Mouse (Mus musculus) embryonic facial prominence, embryonic 12.5 days (tissue): ENCODE measurements around the gene Ntng1. TPM values are rescaled to one million over a fixed set of nuclear protein-coding genes. Genes with fewer than 3 reads are reported as not detected.

Source experiments
- ATAC-seq: fragments of 200-750 bp; cut with Nextera tagmentation; 2 replicates; pipeline ENCODE4 v1.8.0; 2017; ENCODE audit not compliant: insufficient number of reproducible peaks, insufficient read depth, low FRiP score, low TSS enrichment
- H3K27ac ChIP-seq: fragments of 300-500 bp; sonication (generic); 2 replicates; pipeline ENCODE4 v1.5.1; 2016; ENCODE audit warnings: mild to moderate bottlenecking
- H3K27me3 ChIP-seq: fragments of 300-500 bp; sonication (generic); 2 replicates; pipeline ENCODE4 v1.6.1; 2016; ENCODE audit warnings: mild to moderate bottlenecking, moderate library complexity
- H3K36me3 ChIP-seq: fragments of 300-500 bp; sonication (generic); 2 replicates; pipeline ENCODE4 v1.6.1; 2016; ENCODE audit warnings: mild to moderate bottlenecking
- H3K4me1 ChIP-seq: fragments of 300-500 bp; sonication (generic); 2 replicates; pipeline ENCODE4 v1.6.1; 2016
- H3K4me2 ChIP-seq: fragments of 300-500 bp; sonication (generic); replicated peaks from 2 replicates; pipeline ENCODE4 v1.6.1; 2016; ENCODE audit warnings: mild to moderate bottlenecking, moderate library complexity
- H3K4me3 ChIP-seq: fragments of 300-500 bp; sonication (generic); 2 replicates; pipeline ENCODE4 v1.5.1; 2016; ENCODE audit warnings: mild to moderate bottlenecking
- H3K9ac ChIP-seq: fragments of 300-500 bp; sonication (generic); 2 replicates; pipeline ENCODE4 v1.6.1; 2016; ENCODE audit warnings: mild to moderate bottlenecking, moderate library complexity
- H3K9me3 ChIP-seq: fragments of 300-500 bp; sonication (generic); 2 replicates; pipeline ENCODE4 v1.6.1; 2016; ENCODE audit warnings: mild to moderate bottlenecking, moderate library complexity
- WGBS: fragments of 180-500 bp; shearing (Covaris S2); methylation state at CpG from one replicate; pipeline ENCODE4 v1.1.7; 2016; 5-methylcytosine and 5-hydroxymethylcytosine counted together
- polyA plus RNA-seq: library from polyadenylated mRNA; unstranded; fragments of >200 nt; fragmentation: Nextera tagmentation; extraction: Ambion mirVana; gene quantifications from 2 replicates; pipeline ENCODE4 v1.2.1, GENCODE M21; 2016

Ntng1 gene
- polyA plus RNA-seq: 4.1 and 6.0 TPM in 2 replicates

DNA sequence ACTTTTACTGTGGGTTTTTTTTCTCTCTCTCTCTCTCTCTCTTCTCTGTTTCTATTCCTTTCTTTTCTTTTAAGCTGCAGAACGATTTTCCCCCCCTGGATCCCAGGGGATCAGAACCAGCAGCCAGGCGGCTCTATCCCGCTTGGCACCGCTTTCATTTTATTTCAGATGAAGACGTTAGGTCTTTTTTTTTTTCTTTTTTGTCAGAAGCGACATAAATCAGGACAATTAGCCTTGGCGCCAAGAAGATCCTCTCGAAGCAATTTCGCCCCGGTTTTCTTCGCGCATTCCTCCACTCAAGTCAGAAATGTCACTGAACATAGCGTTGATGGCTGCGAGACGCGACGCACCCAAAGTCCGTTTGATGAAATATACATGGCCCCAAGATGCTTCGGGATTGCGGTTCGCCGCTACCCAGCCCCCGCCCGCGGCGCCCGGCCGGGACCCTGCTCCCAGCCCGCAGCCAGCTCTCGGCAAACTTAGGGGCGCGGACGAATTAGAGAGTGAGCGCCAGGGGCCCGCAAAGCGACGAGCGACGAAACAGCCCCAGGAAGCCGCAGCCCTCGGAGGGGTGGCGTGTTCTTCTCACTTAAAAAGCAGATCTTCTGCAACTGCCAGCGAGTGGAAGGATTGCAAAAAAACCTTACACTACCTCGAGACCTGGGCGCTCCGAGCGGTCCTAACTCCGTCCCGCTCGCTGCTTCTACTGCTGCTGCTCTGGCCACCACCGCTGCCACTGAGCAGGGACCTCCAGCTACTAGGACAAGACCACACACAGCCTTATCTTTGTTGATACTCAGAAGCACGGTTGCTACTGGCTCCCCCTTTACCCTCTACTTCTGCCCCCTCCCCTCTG lies at the start of gene Ntng1:
Gene Ntng1, minus strand, starts transcription at position 806 of the 856 bp plus-strand sequence.
- Histone ChIP-seq H3K4me3 (peak within 1 kb of the TSS; percentile 63), H3K9ac (peak within 1 kb of the TSS; percentile 51), H3K4me2 (peak within 1 kb of the TSS; percentile 89), H3K9me3 (no peaks in the 10 kb centered on the region), H3K36me3 (no peaks in the 10 kb centered on the region), H3K4me1 (no peaks in the 10 kb centered on the region), H3K27ac (no peak within 1 kb of the TSS), H3K27me3 (peaks cover 4% of the 10 kb centered on the region; the same call in 1 of the 2 replicates)
- peak; percentile 71 for ATAC-seq
- under 1% methylated on average over 52 of the region's 52 CpGs for whole genome bisulfite sequencing

GRCm38 (mm10) chr3:110187401-110187948 lies 43.7 kb upstream of the Ntng1 start:
- ATAC-seq: no peak
- H3K4me3 ChIP-seq: no peak overlapping the region
- H3K27ac ChIP-seq: no peak overlapping the region
- H3K36me3 ChIP-seq: no peaks in the 10 kb centered on the region
- H3K9me3 ChIP-seq: no peaks in the 10 kb centered on the region
- 81% methylated on average over 5 of the region's 5 CpGs for WGBS
- H3K4me2 ChIP-seq: no peak overlapping the region
- H3K27me3 ChIP-seq: no peaks in the 10 kb centered on the region
- H3K4me1 ChIP-seq: no peaks in the 10 kb centered on the region
- no peak overlapping the region for H3K9ac ChIP-seq

GRCm38 (mm10) chr3:110149089-110149488 lies 5.3 kb upstream of the Ntng1 start:
- no peak overlapping the region for H3K9ac ChIP-seq
- ATAC-seq: no peak
- H3K4me1 ChIP-seq: no peaks in the 10 kb centered on the region
- peaks cover 4% of the 10 kb centered on the region; the same call in 1 of the 2 replicates for H3K27me3 ChIP-seq
- H3K27ac ChIP-seq: no peak overlapping the region
- no peaks in the 10 kb centered on the region for H3K36me3 ChIP-seq
- no peak overlapping the region for H3K4me2 ChIP-seq
- no peak overlapping the region for H3K4me3 ChIP-seq
- no peaks in the 10 kb centered on the region for H3K9me3 ChIP-seq
- 80% methylated on average over 7 of the region's 7 CpGs for WGBS

- H3K27me3 ChIP-seq: peaks cover 4% of the 10 kb centered on the region; the same call in 1 of the 2 replicates
- H3K27ac ChIP-seq: no peak overlapping the region
- no peak for ATAC-seq
- no peak overlapping the region for H3K9ac ChIP-seq
- peak overlapping the region; percentile 89 for H3K4me2 ChIP-seq
- H3K36me3 ChIP-seq: no peaks in the 10 kb centered on the region
- H3K4me3 ChIP-seq: no peak overlapping the region; the same call in 1 of the 2 replicates
- H3K4me1 ChIP-seq: no peaks in the 10 kb centered on the region
- 30% methylated on average over 6 of the region's 6 CpGs for WGBS
- no peaks in the 10 kb centered on the region for H3K9me3 ChIP-seq
Observed at GRCm38 (mm10) chr3:110144301-110145055, 667 bp upstream of the Ntng1 start.

DNA sequence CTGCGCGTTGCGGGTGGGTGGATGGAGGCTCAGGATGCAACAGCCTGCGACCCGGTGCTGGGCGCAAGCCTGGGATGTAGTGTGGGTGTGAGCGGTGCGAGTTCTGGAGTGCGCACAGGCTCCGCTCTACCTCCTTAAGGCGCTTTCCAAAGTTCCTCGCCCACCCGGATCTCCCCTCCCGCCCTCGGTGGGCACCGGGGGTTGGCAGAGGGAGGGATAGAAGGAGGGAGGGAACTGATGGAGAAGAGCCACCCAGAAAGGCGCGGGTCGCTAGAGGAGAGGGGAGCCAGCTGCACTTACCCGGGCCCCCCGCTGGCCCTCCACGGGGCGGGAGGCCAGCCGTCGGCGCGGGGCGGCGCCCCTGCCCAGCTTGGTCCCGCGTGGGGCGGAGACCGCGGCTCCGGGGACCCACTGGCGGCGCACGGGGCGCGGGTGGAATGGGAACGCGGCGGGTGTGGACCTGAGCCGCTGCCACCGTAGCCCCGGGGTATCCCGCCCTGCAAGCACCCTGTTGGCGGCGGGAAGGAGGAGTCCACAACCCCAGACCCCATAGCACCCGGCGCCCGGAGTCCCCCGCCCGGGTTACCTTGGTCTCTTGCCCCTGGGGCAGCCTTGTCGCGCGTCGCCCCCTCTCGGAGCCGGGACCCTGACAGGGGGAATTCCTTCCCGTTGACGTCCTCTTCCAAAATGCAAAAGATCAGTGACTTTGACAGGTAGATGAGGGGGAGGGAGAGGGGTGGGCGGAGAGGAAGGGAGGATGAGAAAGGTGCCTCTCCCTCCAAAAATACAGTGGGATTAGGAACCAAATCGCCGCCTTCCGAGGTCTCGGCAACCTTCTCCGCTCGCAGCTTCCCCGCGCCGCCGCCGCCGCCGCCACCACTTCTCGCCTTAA lies 1.3 kb downstream of the Ntng1 start:
- no peak overlapping the region for H3K27ac ChIP-seq
- H3K9ac ChIP-seq: peak overlapping the region; percentile 51
- peak overlapping the region; percentile 89 for H3K4me2 ChIP-seq
- H3K4me3 ChIP-seq: peak overlapping the region; percentile 63
- peak; percentile 72 for ATAC-seq
- no peaks in the 10 kb centered on the region for H3K9me3 ChIP-seq
- H3K36me3 ChIP-seq: no peaks in the 10 kb centered on the region
- H3K27me3 ChIP-seq: peaks cover 4% of the 10 kb centered on the region; the same call in 1 of the 2 replicates
- H3K4me1 ChIP-seq: no peaks in the 10 kb centered on the region
- under 1% methylated on average over 65 of the region's 77 CpGs for WGBS

DNA sequence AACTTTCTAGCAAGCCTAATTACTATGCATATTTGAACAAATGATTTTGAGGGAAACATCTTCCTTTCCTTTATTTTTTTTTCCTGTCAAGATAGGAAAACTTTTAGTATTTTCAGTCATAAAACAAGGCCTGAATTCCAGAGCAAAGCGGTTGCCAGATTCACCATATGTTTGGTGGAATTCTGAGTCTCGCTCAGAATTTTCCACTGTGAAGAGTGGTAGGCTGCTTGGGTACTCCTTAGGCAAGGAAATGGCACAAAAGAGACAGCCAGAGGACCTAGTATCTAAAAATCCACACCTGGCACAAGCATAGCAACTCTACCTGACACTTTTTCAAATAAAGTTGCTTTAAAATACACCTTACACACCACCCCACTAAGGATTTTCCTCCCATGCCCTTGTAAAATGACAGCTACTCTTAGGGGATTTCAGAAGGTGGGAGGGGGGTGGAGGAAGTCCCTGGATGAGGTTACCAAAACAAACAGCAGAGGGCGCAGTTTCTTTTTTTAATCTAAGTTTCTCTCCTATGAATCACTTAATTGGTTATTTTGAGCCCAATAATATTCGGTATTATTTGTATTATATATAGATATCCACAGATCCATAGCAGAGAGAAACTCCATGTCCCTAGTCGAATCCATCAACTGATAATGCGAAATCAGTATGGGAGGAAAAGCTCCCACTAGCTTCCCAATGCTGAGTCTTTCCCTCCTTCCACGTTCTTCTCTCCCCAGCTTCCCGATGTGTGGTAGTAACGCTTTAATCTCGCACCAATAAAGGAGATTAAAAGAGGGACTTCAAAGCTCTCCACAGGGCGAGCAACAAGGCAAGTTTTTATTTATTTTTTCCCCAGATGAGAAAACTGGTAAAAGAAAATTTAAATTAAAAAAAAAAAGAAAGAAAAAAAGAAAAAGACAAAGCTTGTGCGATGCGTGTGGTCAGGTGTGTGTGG lies 2.2 kb downstream of the Ntng1 start:
- H3K27me3 ChIP-seq: peaks cover 4% of the 10 kb centered on the region; the same call in 1 of the 2 replicates
- peak overlapping the region; percentile 63 for H3K4me3 ChIP-seq
- H3K27ac ChIP-seq: no peak overlapping the region
- no peaks in the 10 kb centered on the region for H3K9me3 ChIP-seq
- peak overlapping the region; percentile 51 for H3K9ac ChIP-seq
- no peaks in the 10 kb centered on the region for H3K36me3 ChIP-seq
- no peak for ATAC-seq
- peak overlapping the region; percentile 89 for H3K4me2 ChIP-seq
- 4% methylated on average over 13 of the region's 13 CpGs for WGBS
- no peaks in the 10 kb centered on the region for H3K4me1 ChIP-seq

- no peak for ATAC-seq
- Histone ChIP-seq H3K4me3 (no peak overlapping the region), H3K9ac (no peak overlapping the region)
Observed at GRCm38 (mm10) chr3:110136115-110136514, 7.7 kb downstream of the Ntng1 start.

GRCm38 (mm10) chr3:110133150-110133549 lies 10.7 kb downstream of the Ntng1 start:
- no peak for ATAC-seq
- Histone ChIP-seq H3K36me3 (no peaks in the 10 kb centered on the region), H3K4me2 (no peak overlapping the region), H3K9me3 (no peaks in the 10 kb centered on the region), H3K27ac (no peak overlapping the region), H3K4me1 (0 out of 2 replicates have a peak, but pooled peaks cover 4% of the 10 kb centered on the region), H3K4me3 (no peak overlapping the region), H3K27me3 (no peaks in the 10 kb centered on the region), H3K9ac (no peak overlapping the region)
- WGBS: 86% methylated on average over 9 of the region's 9 CpGs

More at GRCm38 (mm10) chr3:110136115-110136514, 7.7 kb downstream of the Ntng1 start:
- Histone ChIP-seq H3K27me3 (no peaks in the 10 kb centered on the region), H3K27ac (no peak overlapping the region), H3K4me2 (no peak overlapping the region), H3K36me3 (no peaks in the 10 kb centered on the region), H3K4me1 (0 out of 2 replicates have a peak, but pooled peaks cover 4% of the 10 kb centered on the region), H3K9me3 (no peaks in the 10 kb centered on the region)
- 3% methylated on average over 1 of the region's 1 CpGs for WGBS

DNA sequence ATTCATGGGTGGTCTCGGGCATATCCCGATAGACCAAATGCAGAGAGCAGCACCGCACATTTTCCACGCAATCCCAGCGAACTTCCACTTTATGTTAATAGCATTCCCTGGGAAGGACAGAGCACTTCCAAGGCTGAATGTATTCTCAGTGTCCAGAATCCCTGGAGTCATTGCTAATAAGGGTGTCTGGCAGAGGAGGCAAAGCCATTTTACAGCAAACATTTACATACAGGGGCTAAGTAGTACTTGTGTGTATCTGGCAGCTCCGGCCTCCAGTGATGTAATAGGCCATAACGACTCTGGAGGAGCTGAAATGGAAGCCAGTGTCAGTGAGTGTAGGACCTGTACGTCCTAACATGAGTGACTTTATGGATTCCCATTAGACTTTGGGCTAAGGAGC lies 11.5 kb downstream of the Ntng1 start:
- ATAC-seq: no peak
- Histone ChIP-seq H3K9ac (no peak overlapping the region), H3K9me3 (no peaks in the 10 kb centered on the region), H3K27me3 (no peaks in the 10 kb centered on the region), H3K27ac (no peak overlapping the region), H3K4me1 (0 out of 2 replicates have a peak, but pooled peaks cover 4% of the 10 kb centered on the region), H3K4me3 (no peak overlapping the region), H3K4me2 (no peak overlapping the region), H3K36me3 (no peaks in the 10 kb centered on the region)
- 74% methylated on average over 8 of the region's 8 CpGs for WGBS
